Mouse (Mus musculus) frontal cortex, adult 2 months (tissue): ENCODE measurements around the gene Shc2. TPM values are rescaled to one million over a fixed set of nuclear protein-coding genes. Genes with fewer than 3 reads are reported as not detected.

ENCODE experiments used
- DNase-seq, 2 experiments: peaks; one replicate each; pipeline ENCODE4 v3.0.0; 2022; ENCODE audit warnings: low spot score in 1 of 2; ENCODE audit errors: extremely low spot score in 1 of 2
- polyA plus RNA-seq: library from polyadenylated mRNA; depleted of rRNA; stranded (reverse); fragments of >200 nt; gene quantifications from 2 replicates; pipeline ENCODE4 v1.2.3, GENCODE M21; 2012; rRNA removed

Shc2 gene
- polyA plus RNA-seq, 1 experiment, result 63.1 TPM

- DNase-seq, result no peak
These were observed 53.3 kb downstream of the Shc2 start for GRCm38 (mm10) chr10:79584426-79584825.

DNA sequence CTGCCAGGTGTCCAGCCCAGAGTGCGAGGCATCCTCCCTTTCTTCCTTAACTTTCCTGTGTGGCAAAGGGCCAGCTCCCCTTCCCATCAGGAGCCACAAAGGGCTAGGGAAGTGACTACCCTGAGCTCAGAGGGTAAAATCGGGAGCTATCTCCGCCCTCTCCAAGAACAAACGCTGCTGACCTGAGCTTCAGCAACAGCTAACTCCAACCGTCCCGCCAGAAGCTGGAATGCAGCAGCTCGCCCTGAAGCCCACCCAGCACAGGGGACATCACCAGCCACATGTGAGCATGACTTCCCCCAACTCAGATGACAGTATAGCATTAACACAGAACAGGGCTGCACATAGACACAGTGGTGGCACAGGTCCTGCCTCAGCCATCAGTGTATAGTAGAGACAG is 53.7 kb downstream of the Shc2 start:
- DNase-seq, result no peak

- no peak for DNase-seq
These were observed 56.2 kb downstream of the Shc2 start for GRCm38 (mm10) chr10:79581501-79581900.

GRCm38 (mm10) chr10:79580811-79581210 is 56.9 kb downstream of the Shc2 start:
- peak in 1 of 2 experiments; percentile 53 for DNase-seq

- DNase-seq, result no peak
These were observed 57.4 kb downstream of the Shc2 start for GRCm38 (mm10) chr10:79580356-79580755.

GRCm38 (mm10) chr10:79579781-79580180 is 57.9 kb downstream of the Shc2 start:
- DNase-seq, result no peak

DNA sequence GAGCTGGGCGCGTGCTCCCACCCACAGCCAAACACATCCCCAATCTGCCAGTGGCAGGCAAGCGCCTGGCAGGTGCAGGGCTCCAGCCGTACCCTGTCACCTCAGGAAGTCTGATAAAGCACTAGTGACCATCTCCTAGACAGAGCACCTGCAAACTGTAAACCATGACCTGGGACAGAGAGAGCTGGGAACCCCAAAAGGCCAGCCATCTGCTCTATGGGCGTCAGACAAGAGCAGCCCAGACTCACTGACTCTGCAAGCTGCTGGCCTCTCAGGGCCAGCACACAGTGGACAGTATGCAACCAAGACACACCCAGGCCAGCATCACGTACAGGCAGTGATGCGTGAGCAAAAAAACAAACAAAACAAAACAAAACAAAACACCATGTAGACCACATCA is 58.8 kb downstream of the Shc2 start:
- DNase-seq, result no peak

DNA sequence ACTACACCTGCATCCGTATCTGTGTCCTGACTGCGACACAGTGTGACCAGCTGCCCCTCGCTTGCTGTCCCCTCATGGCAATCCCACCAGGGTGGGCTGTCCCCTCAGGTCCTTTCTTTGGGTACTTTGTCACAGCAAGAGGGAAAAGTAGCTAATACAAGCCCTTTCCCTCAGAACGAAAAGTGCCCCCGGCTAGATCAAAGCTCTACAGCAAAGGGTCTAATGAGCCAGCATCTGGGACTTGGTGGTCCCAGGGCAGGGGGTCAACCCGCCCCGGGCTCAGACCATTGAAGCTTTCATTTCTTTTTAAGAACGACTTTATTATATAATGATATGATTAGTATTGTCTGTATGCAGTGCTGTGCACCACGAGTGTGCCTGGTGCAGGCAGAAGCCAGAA is 59.4 kb downstream of the Shc2 start:
- no peak for DNase-seq

DNA sequence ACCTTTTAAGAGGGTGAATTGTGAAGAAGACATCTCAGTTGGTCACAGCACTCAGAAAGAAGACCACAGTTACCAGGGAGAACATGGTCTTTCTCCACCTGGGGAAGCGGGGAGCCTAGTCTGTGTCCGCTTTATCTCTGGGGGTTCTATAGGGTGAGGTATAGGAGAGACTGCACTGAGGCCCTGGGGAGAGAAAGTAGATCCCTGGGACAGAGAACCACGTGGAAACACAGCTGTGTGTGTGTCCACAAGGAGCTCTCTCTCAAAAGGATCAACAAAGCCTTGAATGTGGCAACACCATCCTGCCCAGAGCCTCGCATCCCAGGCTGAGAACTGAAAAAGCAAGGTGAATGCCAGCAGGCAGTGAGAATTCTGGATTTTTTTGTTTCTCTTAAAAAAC is 60.3 kb downstream of the Shc2 start:
- DNase-seq, result no peak

DNA sequence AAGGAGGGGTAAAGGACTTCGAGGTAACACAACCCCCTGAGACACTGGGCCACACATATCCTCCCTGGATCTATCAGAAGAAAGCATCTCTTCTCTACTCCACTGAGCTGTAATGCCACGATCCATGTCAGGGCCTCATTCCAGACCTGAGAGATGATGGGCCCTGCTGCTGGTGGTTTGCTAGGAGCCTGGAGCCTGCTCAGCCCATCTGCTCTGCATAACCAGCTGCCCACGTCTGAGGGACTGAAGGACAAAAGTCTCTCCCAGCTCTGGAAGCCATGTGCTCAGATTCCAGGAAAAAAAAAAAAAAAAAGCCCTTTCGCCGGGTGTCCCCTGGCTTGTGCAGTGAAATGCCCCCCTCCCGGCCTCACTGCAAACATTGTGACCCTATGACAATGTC is 62.0 kb downstream of the Shc2 start:
- DNase-seq, result no peak

DNA sequence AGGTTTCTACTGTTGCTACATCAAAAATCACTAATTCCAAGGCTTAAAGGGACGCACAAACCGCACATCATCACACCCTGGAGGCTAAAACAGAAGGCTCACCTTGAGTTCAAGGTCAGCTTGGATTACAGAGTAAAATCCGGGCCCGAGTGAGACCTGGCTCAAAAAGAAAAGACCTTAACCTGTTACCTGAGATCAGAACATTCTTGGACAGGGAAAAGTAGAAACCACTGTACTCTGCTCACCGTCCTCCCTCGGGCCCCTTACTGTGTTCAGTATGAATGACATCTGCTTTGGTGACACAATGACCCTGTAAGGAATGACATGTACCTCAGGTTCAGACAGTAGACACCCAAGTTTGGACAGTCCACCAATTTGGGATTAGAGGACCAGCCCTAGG is 62.9 kb downstream of the Shc2 start:
- no peak for DNase-seq

- no peak for DNase-seq
These were observed 63.4 kb downstream of the Shc2 start for GRCm38 (mm10) chr10:79574350-79574749.

GRCm38 (mm10) chr10:79573611-79574010 is 64.1 kb downstream of the Shc2 start:
- DNase-seq, result no peak

DNA sequence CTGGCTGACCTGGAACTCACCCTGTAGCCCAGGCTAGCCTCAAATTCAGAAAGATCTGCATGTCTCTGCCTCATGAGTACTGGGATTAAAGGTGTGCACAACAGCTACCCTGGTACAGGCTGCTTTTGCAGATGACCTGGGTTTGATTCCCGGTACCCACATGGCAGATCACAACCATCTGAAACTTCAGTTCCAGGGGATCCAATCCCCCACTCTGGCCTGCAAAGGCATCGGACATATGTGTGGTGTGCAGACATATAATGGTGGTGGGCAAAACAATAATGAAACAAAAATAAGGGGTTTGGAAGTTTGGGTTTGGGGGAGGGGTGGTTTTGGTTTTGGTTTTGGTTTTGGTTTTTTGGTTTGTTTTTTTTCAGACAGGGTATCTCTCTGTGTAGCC is 66.4 kb downstream of the Shc2 start:
- DNase-seq, result no peak

DNA sequence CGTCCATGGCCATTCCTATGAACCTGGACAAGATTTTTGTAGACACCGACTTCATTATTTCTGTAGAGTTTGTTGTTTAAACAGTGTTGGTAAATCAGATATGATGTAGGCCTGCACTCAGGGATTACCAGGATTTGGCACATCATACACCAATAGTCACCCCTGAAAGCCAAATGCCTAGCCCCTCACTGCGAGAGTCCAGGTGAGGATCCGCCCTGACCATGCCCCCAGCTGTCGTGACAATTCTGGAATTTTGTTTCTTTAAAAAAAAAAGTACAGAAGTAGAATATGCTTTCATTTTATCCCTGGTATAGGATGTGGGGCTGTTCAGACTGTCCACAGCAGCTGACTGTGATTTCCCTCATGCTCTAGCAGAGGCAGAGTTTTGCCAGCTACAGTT is 67.8 kb downstream of the Shc2 start:
- DNase-seq, result no peak

Other genes with a start within 250 kb of the Shc2 start
- not detected in 2 replicates for gene Vmn2r83, start 169.2 kb downstream of the Shc2 start, polyA plus RNA-seq
- 2.6 and 3.5 TPM in 2 replicates for gene Plpp2, start 104.1 kb downstream of the Shc2 start, polyA plus RNA-seq
- gene Mier2, start 82.7 kb downstream of the Shc2 start, polyA plus RNA-seq, result 84.8 and 89.0 TPM in 2 replicates
- 1.1 and 2.0 TPM in 2 replicates for gene Theg, start 50.6 kb downstream of the Shc2 start, polyA plus RNA-seq
- 9.8 and 11.3 TPM in 2 replicates for gene C2cd4c, start 23.9 kb downstream of the Shc2 start, polyA plus RNA-seq
- gene Odf3l2, start 7.8 kb upstream of the Shc2 start, polyA plus RNA-seq, result 0.22 and 0.25 TPM in 2 replicates
- not detected in 2 replicates for gene Madcam1, start 26.6 kb upstream of the Shc2 start, polyA plus RNA-seq
- gene Tpgs1, start 31.5 kb upstream of the Shc2 start, polyA plus RNA-seq, result 89.4 and 92.3 TPM in 2 replicates
- 96.3 and 111 TPM in 2 replicates for gene Cdc34, start 44.3 kb upstream of the Shc2 start, polyA plus RNA-seq
- gene Gzmm, start 51.1 kb upstream of the Shc2 start, polyA plus RNA-seq, result 1.8 and 2.1 TPM in 2 replicates
- 1,126 and 1,227 TPM in 2 replicates for gene Bsg, start 66.6 kb upstream of the Shc2 start, polyA plus RNA-seq
- gene Hcn2, start 78.7 kb upstream of the Shc2 start, polyA plus RNA-seq, result 119 and 124 TPM in 2 replicates
- 60.7 and 62.2 TPM in 2 replicates for gene Polrmt, start 108.7 kb upstream of the Shc2 start, polyA plus RNA-seq
- gene Fgf22, start 117.2 kb upstream of the Shc2 start, polyA plus RNA-seq, result 6.2 and 6.9 TPM in 2 replicates
- gene Rnf126, start 129.0 kb upstream of the Shc2 start, polyA plus RNA-seq, result 140 and 166 TPM in 2 replicates
- gene Fstl3, start 139.4 kb upstream of the Shc2 start, polyA plus RNA-seq, result 5.6 and 7.0 TPM in 2 replicates
- 1.00 and 1.1 TPM in 2 replicates for gene Prss57, start 153.0 kb upstream of the Shc2 start, polyA plus RNA-seq
- 325 and 370 TPM in 2 replicates for gene Palm, start 155.7 kb upstream of the Shc2 start, polyA plus RNA-seq
- gene Misp, start 183.1 kb upstream of the Shc2 start, polyA plus RNA-seq, result 0.40 and 0.71 TPM in 2 replicates
- gene Ptbp1, start 216.5 kb upstream of the Shc2 start, polyA plus RNA-seq, result 59.5 and 71.5 TPM in 2 replicates
- 5.8 and 6.7 TPM in 2 replicates for gene Prtn3, start 236.6 kb upstream of the Shc2 start, polyA plus RNA-seq
- 124 and 134 TPM in 2 replicates for gene Plppr3, start 236.7 kb upstream of the Shc2 start, polyA plus RNA-seq
- gene Elane, start 248.3 kb upstream of the Shc2 start, polyA plus RNA-seq, result 0.27 TPM in 1 of 2 replicates, not detected in the other